Mouse (Mus musculus) retina, postnatal 1 day (tissue): ENCODE measurements around the gene Dll3.

Source experiments
- DNase-seq: peaks from one replicate; pipeline ENCODE4 v3.0.0-alpha.2; 2012

Dll3 gene

DNA sequence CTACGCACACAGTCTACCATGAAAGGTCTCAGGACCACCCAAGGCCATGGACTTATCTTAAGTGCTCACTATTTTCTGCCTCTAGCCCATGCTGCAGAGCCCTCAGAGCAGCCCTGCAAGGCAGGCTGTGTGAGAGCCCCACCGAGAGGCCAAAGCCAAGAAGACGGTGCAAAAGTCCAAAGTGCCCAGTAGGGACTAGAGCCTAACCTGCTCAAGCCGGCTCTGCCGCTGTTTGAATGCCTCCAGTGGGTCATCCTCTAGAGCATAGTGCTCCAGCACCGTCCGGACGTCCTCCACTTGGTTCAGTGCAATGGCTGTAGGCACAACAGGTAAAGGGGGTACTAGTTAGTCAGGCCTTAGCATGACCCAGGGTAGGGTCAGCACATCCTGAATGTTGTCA is 4.2 kb upstream of the Dll3 start:
- DNase-seq = no peak

DNA sequence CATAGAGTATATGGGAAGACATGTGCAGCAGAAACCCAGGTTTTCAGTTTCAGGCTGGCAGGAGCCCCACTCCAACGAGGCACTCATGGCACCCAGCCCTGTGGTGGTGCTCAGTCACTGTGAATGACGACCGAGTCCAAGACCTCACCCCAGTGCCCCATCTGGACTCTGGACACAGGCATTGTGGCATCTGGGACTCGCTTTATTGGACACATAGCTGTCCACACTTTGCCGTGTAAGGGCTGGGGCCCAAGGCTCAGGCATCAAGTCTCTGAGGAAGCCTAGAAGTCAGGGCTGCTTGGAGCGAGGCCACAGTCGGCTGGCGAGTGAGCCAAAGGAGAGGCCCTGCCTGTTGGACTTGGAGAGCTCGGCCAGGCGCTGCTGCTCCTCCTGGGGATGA is 3.6 kb upstream of the Dll3 start:
- DNase-seq = no peak

DNA sequence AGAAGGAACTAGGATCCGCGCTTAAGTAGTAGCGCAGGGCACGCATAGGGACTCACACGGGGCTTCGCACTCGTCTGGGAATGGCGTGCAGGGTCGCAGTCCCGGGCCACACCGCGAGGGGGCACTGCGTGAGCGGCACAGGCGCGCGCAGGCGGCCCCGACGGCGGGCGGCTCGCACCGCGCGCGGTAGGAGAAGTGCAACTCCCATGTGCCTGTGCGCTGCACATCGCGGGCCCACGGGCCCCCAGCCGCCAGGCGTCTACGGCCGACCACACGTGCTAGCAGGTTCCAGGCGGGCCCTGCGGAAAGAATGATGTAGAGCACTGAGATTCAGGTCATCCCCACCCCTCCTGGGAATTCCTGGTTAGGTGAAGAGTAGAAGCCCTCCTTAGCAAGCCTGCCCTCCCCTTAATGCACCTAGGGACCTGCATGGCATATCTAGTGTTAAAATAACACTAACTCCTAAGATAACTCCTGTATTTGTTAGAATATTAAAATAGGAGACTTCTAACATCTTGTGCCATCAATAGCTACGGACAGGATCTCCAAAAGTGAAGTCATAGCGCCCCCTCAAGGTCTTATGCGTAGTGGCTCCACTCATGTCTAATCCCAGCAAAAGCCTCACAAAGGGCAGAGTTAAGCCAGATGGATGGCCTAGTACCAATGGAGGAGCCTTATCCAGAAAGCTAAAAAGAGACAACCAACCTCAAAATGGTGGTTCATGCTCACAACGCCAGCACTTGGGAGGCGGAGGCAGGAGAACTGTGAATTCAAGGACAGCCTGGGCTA is 3.0 kb downstream of the Dll3 start:
- peak; percentile 92 for DNase-seq

DNA sequence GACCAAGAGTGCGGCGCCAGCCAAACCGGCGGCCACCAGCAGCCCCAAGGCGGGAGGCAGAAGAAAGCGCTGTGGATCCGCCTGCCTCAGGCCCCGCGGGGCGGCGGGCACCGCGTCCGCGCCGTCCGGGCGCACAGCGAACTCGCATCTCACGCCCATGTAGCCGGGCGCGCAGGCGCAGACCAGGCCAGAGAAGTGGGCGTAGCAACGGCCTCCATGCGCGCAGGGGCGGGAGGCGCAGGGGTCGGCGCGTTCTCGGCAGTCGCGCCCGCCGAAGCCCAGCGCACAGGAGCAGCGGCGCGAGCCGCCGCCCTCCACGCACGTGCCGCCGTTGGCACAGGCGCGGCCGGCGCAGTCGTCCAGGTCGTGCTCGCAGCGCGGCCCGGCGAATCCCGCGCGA is 7.6 kb downstream of the Dll3 start:
- DNase-seq = peak; percentile 91

DNA sequence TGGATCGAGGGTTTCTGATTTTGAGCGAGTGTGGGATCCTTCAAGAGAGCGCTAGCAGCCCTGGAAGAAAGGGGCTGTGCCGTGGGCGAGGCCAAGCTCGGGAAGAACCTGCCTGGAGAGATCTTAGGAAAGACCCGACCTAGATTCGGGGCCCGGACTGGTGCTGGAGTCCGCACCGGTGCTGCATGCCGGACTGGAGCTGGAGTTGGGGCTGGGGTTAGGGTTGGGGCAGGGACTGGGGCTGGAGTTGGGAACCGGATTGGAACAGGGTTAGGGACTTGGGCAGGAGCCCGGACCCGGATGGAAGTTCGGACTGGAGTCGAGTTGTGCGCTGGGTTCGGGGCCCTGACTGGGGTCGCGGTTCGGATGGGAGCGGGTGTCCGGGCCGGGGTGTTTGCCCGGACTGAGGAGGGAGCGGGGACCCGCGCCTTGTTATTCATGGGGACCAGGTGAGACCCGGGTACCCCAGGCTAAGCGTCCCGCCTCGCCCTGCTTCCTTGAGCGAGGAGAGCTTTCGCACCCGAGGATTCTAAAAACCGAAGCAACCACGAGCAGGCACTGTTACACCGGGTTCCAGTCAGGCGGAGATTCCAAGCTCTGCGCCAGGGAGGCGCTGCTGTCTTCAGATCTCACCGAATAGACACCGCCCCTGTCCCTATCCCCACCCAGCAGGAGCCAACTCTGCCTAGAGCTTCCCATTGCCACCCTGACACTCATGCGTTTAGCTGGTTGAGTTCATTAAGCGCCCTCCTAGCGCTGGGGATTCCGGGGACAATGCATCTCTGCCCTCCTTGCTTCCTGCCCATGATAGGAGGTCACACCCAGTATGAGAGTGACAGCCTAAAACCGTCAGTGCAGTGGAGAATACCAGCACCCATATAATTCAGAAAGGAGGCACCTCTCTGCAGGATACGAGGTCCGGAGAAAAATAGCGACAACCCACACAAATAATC is 11.1 kb downstream of the Dll3 start, which contains the start of gene Selenov:
Gene Selenov (minus strand): TSS at position 549 of the 953 bp plus-strand sequence.
- DNase-seq = peak; percentile 75

DNA sequence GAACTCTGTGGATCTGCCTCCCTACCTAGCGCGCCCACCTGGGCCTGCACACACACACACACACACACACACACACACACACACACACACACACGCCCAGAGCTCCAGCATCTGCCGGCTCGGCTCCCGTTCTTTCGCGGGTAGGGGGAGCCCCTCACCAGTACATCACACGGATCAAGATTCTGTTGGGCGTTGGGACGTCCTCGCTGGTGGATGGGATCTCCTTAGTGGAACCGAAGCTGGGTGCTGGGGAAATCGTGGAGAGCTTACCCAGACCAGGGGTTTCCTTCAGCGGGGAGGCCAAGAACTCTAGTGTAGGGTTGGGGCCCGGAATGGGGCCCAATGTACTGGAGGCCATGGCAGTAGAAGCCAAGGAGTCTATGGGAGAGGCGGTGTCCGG is 11.9 kb downstream of the Dll3 start:
- DNase-seq = peak; percentile 63

DNA sequence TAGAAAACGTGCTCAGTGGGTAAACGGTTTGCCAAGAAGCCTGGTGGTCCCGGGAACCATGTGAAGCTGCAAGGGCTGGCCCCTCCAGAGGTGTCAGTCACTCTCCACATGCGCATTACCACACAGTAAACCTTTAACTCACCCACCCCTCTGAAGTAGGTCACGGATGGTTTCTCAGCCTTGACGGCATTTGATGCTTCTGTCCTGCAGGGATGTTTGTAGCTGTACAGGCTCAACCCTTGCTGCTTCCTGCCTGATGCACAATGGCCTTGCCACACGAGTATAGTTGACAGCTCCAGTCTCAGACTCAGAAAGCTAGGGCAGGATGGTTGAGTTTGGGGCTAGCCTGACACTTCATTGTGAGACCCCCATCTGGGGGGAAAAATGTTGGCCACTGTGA is 21.4 kb downstream of the Dll3 start:
- no peak for DNase-seq

DNA sequence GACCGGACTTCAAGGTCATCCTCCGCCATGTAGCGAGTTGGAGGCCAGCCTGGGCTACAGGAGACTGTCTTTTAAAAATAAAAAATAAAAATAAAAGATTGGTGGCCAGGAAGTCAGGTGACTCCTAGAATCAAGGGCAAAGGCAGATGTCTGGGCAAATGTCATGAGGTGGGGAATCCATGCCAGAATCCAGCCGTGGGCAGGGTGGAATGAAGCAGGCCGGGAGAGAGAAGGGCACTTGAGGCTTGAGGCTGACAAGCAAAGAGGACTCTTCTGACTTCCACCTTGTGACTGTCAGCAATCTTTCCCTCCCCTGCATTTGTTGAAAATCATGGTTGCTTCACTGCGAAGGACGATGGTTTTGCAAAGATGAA is 23.8 kb downstream of the Dll3 start:
- DNase-seq = no peak

DNA sequence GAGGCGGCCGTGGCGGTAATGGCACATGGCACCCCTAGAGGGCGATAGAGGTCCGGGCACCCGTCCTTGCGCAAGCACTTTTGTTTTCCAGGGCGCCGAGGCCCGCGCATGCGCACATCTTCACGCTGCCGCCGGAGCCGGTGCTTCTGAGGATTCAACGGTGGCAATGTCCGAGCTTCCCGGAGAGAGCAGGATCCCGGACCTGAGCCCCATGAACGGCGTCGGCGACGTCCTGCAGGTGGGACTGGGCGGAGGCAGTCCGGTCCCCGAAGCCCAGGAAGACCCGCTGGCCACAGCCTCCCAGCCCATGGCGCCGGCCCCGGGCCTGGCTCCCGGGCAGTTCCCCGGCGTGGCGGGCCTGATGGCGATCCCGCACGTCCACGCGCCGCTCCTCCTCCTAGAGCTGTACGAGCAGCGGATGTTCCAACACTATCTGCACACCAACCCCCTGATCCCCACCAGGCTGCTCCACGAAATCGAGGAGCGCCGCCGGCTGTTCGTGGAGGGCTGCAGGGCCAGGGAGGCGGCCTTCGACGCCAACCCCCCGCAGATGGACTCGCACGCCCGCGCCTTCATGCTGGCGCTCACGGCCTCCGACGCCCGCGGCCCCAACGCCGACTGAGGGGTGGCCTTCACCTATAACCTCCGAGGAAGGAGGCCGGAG is 24.3 kb downstream of the Dll3 start, which contains the start of gene Eid2b:
Gene Eid2b (plus strand): TSS at position 125 of the 664 bp plus-strand sequence.
- DNase-seq = peak; percentile 95

DNA sequence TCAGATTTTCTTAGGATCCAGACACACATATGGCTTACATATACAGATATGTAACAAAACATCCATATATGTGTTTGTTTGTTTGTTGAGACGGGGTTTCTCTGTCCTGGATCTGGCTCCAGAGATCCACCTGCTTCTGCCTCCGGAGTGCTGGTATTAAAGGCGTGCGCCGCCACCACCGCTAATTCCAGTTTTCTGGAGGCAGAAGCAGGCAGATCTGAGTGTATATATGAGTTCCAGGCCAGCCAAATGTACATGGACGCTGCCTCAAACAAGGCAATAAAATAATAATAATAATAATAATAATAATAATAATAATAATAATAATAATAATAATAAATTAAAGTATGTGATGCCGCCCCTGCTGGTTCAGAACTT is 24.8 kb downstream of the Dll3 start:
- DNase-seq = no peak

DNA sequence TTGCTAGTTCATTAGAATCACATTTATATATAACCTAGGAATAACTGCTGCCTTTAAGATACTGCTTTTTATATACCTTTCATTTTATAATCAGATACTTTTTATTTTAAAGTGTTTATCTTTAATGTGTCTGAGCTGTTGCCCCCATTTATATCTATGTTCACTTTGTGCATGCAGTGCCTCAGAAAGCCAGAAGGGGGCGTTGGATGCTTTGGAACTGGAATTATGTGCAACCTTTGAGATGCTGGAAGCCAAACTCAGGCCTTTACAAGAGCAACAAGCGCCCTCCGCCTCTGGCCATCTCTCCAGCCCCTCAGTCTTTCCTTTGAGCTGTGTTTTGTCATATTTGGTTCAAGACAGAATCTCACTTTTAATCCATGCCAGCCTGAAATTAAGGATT is 30.3 kb downstream of the Dll3 start:
- no peak for DNase-seq

DNA sequence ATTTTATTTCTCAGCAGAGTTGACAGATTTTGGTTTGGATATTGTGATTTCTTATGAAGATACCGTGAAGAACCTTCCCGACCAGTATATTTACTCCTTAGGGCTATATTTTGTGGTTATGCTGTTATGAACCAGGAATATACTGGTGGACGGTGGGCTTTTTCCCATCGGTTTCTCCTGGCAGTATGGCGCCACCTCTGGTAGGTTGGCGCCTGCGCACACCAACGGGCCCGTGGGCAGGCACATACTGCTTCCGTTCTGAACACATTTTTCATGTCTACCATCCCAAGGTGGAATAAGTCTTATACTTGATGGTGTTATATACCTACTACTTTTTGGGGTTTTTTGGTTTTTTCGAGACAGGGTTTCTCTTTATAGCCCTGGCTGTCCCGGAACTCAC is 32.7 kb downstream of the Dll3 start:
- peak; percentile 34 for DNase-seq

DNA sequence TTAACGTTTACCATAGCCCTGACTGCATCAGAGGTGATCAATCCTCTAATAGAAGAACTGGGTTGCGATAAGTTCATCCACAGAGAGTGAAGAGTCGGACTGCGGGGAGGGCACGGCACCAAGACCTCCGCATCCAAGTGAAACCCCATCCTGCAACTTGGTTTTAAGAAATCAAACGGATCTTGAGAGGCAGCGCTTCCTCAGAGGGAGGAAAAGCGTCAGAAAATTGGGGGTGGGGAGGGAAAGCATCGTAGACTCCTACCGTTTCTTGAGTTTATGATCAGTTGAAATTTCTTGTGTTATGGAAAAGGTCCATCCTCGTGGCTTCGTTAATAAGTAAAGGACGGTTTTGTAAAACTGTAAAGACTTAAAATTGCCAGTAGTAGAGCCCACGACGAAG is 33.5 kb downstream of the Dll3 start:
- DNase-seq = no peak

DNA sequence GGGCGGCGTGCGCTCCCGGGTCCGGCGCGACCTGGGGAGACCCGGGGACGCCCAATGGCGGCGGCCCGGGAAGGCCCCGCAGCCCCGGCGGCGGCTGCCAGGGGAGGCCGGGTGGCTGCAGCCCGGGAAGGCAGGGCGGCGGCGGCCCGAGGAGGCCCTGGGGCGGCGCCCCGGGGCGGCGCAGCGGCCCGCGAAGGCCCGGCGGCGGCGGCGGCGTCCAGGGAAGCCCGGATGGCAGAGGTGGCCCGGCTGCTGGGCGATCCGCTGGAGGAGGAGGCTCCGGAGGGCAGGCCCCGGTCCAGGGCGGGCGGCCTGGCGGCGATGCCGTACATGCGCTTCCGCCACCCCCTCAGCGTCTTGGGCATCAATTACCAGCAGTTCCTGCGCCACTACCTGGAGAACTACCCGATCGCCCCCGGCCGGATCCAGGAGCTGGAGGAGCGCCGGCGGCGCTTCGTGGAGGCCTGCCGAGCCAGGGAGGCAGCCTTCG is 34.0 kb downstream of the Dll3 start:
- peak; percentile 60 for DNase-seq

DNA sequence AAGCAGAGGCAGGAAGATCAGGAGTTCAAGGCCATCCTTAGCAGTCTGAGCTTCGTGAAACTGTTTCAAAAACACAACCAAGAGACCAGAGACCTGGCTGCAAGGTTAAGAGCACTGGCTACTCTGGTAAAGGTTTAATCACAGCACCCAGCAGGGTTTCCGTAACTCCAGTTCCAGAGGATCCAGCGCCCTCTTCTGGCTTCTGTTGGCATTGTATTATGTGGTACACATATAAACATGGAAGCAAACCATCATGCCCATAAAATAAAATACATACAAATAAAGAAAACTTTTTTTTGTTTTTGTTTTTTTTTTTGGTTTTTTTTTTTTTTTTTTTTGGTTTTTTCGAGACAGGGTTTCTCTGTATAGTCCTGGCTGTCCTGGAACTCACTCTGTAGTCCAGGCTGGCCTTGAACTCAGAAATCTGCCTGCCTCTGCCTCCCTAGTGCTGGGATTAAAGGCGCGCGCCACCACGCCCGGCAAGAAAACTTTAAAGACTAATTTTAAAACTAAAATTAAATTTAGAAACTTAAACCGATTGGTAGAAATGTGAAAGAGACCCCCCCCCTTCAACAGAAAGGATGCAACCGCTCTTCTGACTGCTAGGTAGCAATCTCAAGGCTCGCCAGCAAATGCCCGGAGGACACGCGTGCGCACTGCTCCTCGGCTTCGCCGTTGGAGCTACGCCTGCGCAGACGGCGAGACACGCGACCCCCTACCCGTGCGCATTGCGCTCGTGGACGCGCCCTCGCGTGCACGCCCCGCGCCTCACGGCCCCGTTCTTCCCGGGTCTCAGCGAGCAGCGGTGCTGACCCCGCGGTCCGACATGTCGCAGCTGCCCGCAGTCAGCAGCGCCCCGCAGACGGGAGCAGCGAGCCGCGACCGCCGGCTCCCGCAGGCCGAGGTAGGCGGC is 34.7 kb downstream of the Dll3 start, which contains the start of gene Eid2:
Gene Eid2 (plus strand): TSS at position 753 of the 913 bp plus-strand sequence.
- peak; percentile 94 for DNase-seq

DNA sequence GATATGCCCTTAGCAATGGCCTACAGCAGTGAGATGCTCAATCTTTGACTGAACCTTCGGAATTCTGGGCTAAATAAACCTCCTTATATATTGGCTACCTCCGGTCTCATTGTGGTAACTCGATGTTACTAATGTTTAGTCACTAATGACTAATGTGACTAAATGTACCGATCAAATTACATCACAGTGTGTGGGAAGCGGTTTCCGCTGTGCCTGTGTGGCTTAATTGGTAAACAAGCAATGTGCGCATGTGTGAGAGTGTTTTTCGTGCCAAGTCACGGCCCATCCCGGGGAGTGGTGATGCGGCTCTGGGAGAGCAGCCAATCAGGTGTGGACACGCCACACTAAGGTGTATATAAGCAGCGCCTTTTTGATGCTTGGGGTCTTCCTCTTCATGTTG is 36.6 kb downstream of the Dll3 start:
- DNase-seq = no peak

DNA sequence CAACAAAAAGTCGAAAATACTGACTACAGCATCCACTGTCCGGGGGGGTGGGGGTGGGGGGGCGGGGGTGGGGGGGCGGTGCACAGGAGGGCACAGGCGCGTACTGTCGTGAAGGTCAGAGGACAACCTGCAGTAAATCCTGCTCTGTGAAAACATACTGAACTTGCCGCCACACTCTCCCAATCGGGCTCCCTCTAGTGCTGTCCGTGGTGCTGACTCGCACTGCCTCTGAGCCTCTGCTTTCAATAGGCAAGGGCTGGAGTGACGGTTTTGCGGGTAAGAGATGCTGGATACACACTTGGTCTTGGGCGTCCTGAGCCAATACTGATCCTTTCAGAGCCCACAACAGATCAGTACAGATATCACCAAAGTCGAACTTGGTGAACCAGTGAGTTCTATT is 38.3 kb downstream of the Dll3 start:
- peak; percentile 82 for DNase-seq

DNA sequence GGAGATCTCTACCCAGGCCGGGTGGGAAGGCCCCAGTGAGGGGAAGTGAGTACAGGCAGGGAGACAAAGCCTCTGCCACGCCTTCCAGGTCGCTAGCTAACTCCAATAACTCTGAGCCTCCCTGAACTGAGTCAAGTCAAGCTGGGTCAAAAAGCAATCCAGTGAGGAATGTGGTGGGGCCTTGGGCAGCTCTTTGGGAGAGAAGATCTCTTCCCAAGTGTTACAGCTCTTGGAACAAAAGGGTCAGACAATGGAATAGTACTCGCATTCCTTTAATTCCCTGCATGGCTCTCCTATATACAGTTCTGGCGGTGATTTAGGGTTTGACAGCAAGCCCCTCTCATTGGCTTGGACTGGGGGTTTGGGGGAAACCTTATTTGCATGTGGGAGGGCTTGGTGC is 39.2 kb downstream of the Dll3 start:
- no peak for DNase-seq

DNA sequence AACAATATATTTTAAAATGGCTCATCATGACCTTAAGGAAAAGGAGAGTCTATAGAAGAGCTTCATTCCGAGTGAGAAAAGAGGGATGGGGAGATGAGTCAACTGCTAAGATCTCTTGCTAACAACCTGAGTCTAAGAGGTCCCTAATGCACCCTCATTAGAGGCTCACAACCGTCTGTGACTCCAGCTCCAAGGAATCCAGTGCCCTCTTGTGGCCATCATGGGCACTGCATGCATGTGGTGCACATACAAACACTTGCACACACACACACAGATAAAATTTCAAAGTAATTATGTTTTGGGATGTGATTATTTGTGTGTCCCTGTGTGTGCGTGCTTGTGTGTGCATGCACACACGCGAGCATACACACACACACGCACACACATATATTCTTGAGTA is 46.6 kb downstream of the Dll3 start:
- peak; percentile 29 for DNase-seq

DNA sequence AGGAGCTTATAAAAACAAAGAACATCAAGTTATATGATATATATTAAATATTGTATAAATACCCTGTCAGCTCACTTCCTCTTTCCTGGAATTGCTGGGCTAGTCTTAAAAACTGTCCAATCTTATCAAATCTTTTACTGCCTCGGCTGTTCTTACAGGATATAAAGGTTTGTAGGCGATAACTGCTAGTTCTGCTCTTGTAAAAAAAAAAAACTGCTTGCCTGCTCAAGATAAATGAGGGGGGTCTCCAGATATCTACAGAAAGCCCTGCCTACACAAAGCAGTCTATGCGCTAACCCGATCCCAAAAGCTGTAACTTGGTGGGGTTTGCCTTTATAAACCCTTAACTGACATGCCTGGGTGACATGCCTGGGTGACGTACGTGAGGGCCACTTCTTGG is 47.4 kb downstream of the Dll3 start:
- no peak for DNase-seq

DNA sequence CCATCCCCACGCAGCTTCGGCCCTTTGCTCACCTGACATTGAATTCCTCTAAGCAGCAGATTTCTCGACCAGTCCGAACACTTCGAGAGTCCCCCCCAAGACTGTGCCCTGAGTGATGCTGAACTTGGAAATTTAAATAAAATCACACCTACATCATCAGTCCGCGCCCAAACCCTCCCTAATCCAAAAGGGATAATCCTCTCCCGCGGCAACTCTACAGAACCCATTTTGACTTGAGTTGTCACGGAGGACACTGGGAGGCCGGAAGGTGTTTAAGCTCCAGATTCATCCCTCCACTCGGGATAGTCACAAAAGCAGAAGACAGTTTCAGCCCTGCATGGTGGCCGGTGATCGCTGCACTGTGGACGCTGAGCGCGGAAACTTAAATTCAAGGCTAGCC is 50.1 kb downstream of the Dll3 start:
- DNase-seq = no peak

DNA sequence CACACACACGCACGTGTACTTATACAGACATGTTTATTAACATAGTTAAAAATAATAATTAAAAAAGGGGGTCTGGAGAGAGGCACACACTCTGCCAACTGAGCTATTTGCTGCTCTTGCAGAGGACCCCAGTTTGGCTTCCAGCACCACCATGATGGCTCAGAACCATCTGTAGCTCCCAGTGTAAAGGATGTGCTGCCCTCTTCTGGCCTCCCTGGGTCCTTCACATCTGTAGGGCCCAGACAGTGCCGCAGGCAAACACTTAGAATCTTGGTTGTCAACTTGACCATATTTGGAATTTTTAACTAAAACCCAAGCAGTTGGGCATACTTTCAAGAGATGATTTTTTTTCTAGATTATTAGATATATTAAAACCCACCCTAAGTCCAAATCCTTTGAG is 53.1 kb downstream of the Dll3 start:
- DNase-seq = no peak
